Mouse (Mus musculus): ENCODE data around the gene Lypd4. TPM values are rescaled to one million over a fixed set of nuclear protein-coding genes. Genes with fewer than 3 reads are reported as not detected.

Lypd4 gene
- polyA plus RNA-seq (2012; fragmentation: generic; extraction: Trizol): not detected

GRCm38 (mm10) chr7:24869532-24870165 is at the start of gene Lypd4, which contains the start of gene Dmrtc2:
Gene Lypd4, minus strand, starts transcription at chr7:24869941.
Gene Dmrtc2, plus strand, starts transcription at chr7:24870057.
- peaks cover 38% of the 10 kb centered on the region for H3K27me3 ChIP-seq (ENCODE audit: control insufficient read depth, insufficient read depth, insufficient read length)
- H3K36me3 ChIP-seq (ENCODE audit: control insufficient read depth, insufficient read depth): no peaks in the 10 kb centered on the region
- no peak within 1 kb of the TSS for H3K4me2 ChIP-seq (ENCODE audit: low read depth)
- no peaks in the 10 kb centered on the region for H3K79me2 ChIP-seq (ENCODE audit: control insufficient read depth, insufficient read depth)
- no peak within 1 kb of the TSS for H3K4me3 ChIP-seq
- H3ac ChIP-seq (ENCODE audit: control insufficient read depth, insufficient read length): no peak within 1 kb of the TSS
- TF ChIP-seq SRF (IDR thresholded peaks at IDR 0.05; ENCODE audit: control insufficient read depth, insufficient read length, low read depth): no peak
- no peak for TF ChIP-seq REST (IDR thresholded peaks at IDR 0.05; ENCODE audit: insufficient read depth, insufficient read length)
- TF ChIP-seq MAX (IDR thresholded peaks at IDR 0.05; ENCODE audit: low read depth): no peak
- no peak for TF ChIP-seq USF1 (IDR thresholded peaks at IDR 0.05; ENCODE audit: low read depth)
- TF ChIP-seq POLR2A (IDR thresholded peaks at IDR 0.05; ENCODE audit: insufficient read length, low read depth): no peak
- TF ChIP-seq CEBPB (IDR thresholded peaks at IDR 0.05; ENCODE audit: insufficient read depth, poor library complexity, severe bottlenecking): no peak
- TF ChIP-seq TCF12 (IDR thresholded peaks at IDR 0.05; ENCODE audit: insufficient read depth, poor library complexity, severe bottlenecking): no peak
- TF ChIP-seq MYOG (IDR thresholded peaks at IDR 0.05; ENCODE audit: control insufficient read depth in 1 of 3, insufficient read depth in 1 of 3, insufficient read length in 2 of 3, low read depth in 2 of 3): no peak
- TF ChIP-seq TCF3 (IDR thresholded peaks at IDR 0.05; ENCODE audit: insufficient read length, low read depth): no peak
- TF ChIP-seq POLR2AphosphoS2 (IDR thresholded peaks at IDR 0.05; ENCODE audit: insufficient read length, low read depth): no peak
- TF ChIP-seq MYOD1 (IDR thresholded peaks at IDR 0.05; ENCODE audit: control insufficient read depth in 1 of 3, insufficient read length in 2 of 3, low read depth in 2 of 3): no peak
- no peak for TF ChIP-seq E2F4 (IDR thresholded peaks at IDR 0.05; ENCODE audit: insufficient read depth)

- H3K36me3 ChIP-seq (ENCODE audit: control insufficient read depth, insufficient read depth): peaks cover 16% of the 10 kb centered on the region
- H3K4me2 ChIP-seq (ENCODE audit: low read depth): no peak overlapping the region
- H3K27me3 ChIP-seq (ENCODE audit: control insufficient read depth, insufficient read depth, insufficient read length): no peaks in the 10 kb centered on the region
- no peaks in the 10 kb centered on the region for H3K79me2 ChIP-seq (ENCODE audit: control insufficient read depth, insufficient read depth)
- H3K4me3 ChIP-seq: no peak overlapping the region
- TF ChIP-seq MYOD1 (IDR thresholded peaks at IDR 0.05; ENCODE audit: control insufficient read depth in 1 of 3, insufficient read length in 2 of 3, low read depth in 2 of 3) (no peak), USF1 (IDR thresholded peaks at IDR 0.05; ENCODE audit: low read depth) (no peak), POLR2A (IDR thresholded peaks at IDR 0.05; ENCODE audit: insufficient read length, low read depth) (no peak), REST (IDR thresholded peaks at IDR 0.05; ENCODE audit: insufficient read depth, insufficient read length) (no peak), CEBPB (IDR thresholded peaks at IDR 0.05; ENCODE audit: insufficient read depth, poor library complexity, severe bottlenecking) (no peak), TCF3 (IDR thresholded peaks at IDR 0.05; ENCODE audit: insufficient read length, low read depth) (no peak), MYOG (IDR thresholded peaks at IDR 0.05; ENCODE audit: control insufficient read depth in 1 of 3, insufficient read depth in 1 of 3, insufficient read length in 2 of 3, low read depth in 2 of 3) (no peak), POLR2AphosphoS2 (IDR thresholded peaks at IDR 0.05; ENCODE audit: insufficient read length, low read depth) (no peak), MAX (IDR thresholded peaks at IDR 0.05; ENCODE audit: low read depth) (no peak), TCF12 (IDR thresholded peaks at IDR 0.05; ENCODE audit: insufficient read depth, poor library complexity, severe bottlenecking) (no peak), E2F4 (IDR thresholded peaks at IDR 0.05; ENCODE audit: insufficient read depth) (no peak), SRF (IDR thresholded peaks at IDR 0.05; ENCODE audit: control insufficient read depth, insufficient read length, low read depth) (no peak)
- no peak overlapping the region for H3ac ChIP-seq (ENCODE audit: control insufficient read depth, insufficient read length)
Observed at GRCm38 (mm10) chr7:24918763-24919323, 49.1 kb upstream of the Lypd4 start.

- Histone ChIP-seq H3ac (ENCODE audit: control insufficient read depth, insufficient read length) (no peak overlapping the region), H3K36me3 (ENCODE audit: control insufficient read depth, insufficient read depth) (peaks cover 10% of the 10 kb centered on the region), H3K79me2 (ENCODE audit: control insufficient read depth, insufficient read depth) (no peaks in the 10 kb centered on the region)
Observed at GRCm38 (mm10) chr7:24912480-24912879, 42.7 kb upstream of the Lypd4 start.

GRCm38 (mm10) chr7:24907211-24907748 is 37.5 kb upstream of the Lypd4 start:
- no peak overlapping the region for H3K4me3 ChIP-seq
- no peaks in the 10 kb centered on the region for H3K27me3 ChIP-seq (ENCODE audit: control insufficient read depth, insufficient read depth, insufficient read length)
- peaks cover 18% of the 10 kb centered on the region for H3K79me2 ChIP-seq (ENCODE audit: control insufficient read depth, insufficient read depth)
- no peak overlapping the region for H3K4me2 ChIP-seq (ENCODE audit: low read depth)
- H3ac ChIP-seq (ENCODE audit: control insufficient read depth, insufficient read length): no peak overlapping the region
- TF ChIP-seq SRF (IDR thresholded peaks at IDR 0.05; ENCODE audit: control insufficient read depth, insufficient read length, low read depth) (no peak), POLR2AphosphoS2 (IDR thresholded peaks at IDR 0.05; ENCODE audit: insufficient read length, low read depth) (no peak), POLR2A (IDR thresholded peaks at IDR 0.05; ENCODE audit: insufficient read length, low read depth) (no peak), MYOD1 (IDR thresholded peaks at IDR 0.05; ENCODE audit: control insufficient read depth in 1 of 3, insufficient read length in 2 of 3, low read depth in 2 of 3) (no peak), REST (IDR thresholded peaks at IDR 0.05; ENCODE audit: insufficient read depth, insufficient read length) (no peak), MYOG (IDR thresholded peaks at IDR 0.05; ENCODE audit: control insufficient read depth in 1 of 3, insufficient read depth in 1 of 3, insufficient read length in 2 of 3, low read depth in 2 of 3) (no peak), USF1 (IDR thresholded peaks at IDR 0.05; ENCODE audit: low read depth) (no peak), TCF12 (IDR thresholded peaks at IDR 0.05; ENCODE audit: insufficient read depth, poor library complexity, severe bottlenecking) (no peak), E2F4 (IDR thresholded peaks at IDR 0.05; ENCODE audit: insufficient read depth) (no peak), CEBPB (IDR thresholded peaks at IDR 0.05; ENCODE audit: insufficient read depth, poor library complexity, severe bottlenecking) (no peak), TCF3 (IDR thresholded peaks at IDR 0.05; ENCODE audit: insufficient read length, low read depth) (no peak)
- peaks cover 5% of the 10 kb centered on the region for H3K36me3 ChIP-seq (ENCODE audit: control insufficient read depth, insufficient read depth)

More at GRCm38 (mm10) chr7:24912480-24912879, 42.7 kb upstream of the Lypd4 start:
- Histone ChIP-seq H3K4me2 (ENCODE audit: low read depth) (no peak overlapping the region), H3K4me3 (no peak overlapping the region), H3K27me3 (ENCODE audit: control insufficient read depth, insufficient read depth, insufficient read length) (no peaks in the 10 kb centered on the region)
- no peak for TF ChIP-seq MYOG (IDR thresholded peaks at IDR 0.05; ENCODE audit: control insufficient read depth in 1 of 3, insufficient read depth in 1 of 3, insufficient read length in 2 of 3, low read depth in 2 of 3)
- no peak for TF ChIP-seq USF1 (IDR thresholded peaks at IDR 0.05; ENCODE audit: low read depth)
- no peak for TF ChIP-seq CEBPB (IDR thresholded peaks at IDR 0.05; ENCODE audit: insufficient read depth, poor library complexity, severe bottlenecking)
- TF ChIP-seq E2F4 (IDR thresholded peaks at IDR 0.05; ENCODE audit: insufficient read depth): no peak
- TF ChIP-seq TCF3 (IDR thresholded peaks at IDR 0.05; ENCODE audit: insufficient read length, low read depth): no peak
- no peak for TF ChIP-seq REST (IDR thresholded peaks at IDR 0.05; ENCODE audit: insufficient read depth, insufficient read length)
- no peak for TF ChIP-seq POLR2A (IDR thresholded peaks at IDR 0.05; ENCODE audit: insufficient read length, low read depth)
- TF ChIP-seq MYOD1 (IDR thresholded peaks at IDR 0.05; ENCODE audit: control insufficient read depth in 1 of 3, insufficient read length in 2 of 3, low read depth in 2 of 3): no peak
- no peak for TF ChIP-seq TCF12 (IDR thresholded peaks at IDR 0.05; ENCODE audit: insufficient read depth, poor library complexity, severe bottlenecking)
- TF ChIP-seq MAX (IDR thresholded peaks at IDR 0.05; ENCODE audit: low read depth): no peak
- TF ChIP-seq SRF (IDR thresholded peaks at IDR 0.05; ENCODE audit: control insufficient read depth, insufficient read length, low read depth): no peak
- TF ChIP-seq POLR2AphosphoS2 (IDR thresholded peaks at IDR 0.05; ENCODE audit: insufficient read length, low read depth): no peak

All from myocyte (in vitro differentiated cells).